Mouse (Mus musculus) stomach, embryonic 14.5 days (tissue): ENCODE data around the gene Ifi27l2a. TPM values are rescaled to one million over a fixed set of nuclear protein-coding genes. Genes with fewer than 3 reads are reported as not detected.
A peak's percentile ranks its signal among the peaks of the same experiment; 100 is the strongest.

ENCODE experiments used
- ATAC-seq: fragments of 200-750 bp; cut with Nextera tagmentation; 2 replicates; pipeline ENCODE4 v1.8.0; 2017; ENCODE audit warnings: low read depth, moderate TSS enrichment; ENCODE audit not compliant: insufficient number of reproducible peaks, insufficient read depth, low FRiP score
- H3K27ac ChIP-seq: fragments of 300-500 bp; sonication (generic); 2 replicates; pipeline ENCODE4 v1.5.1; 2014; ENCODE audit warnings: mild to moderate bottlenecking, low read length, moderate library complexity, mixed read lengths
- H3K27me3 ChIP-seq: fragments of 300-500 bp; sonication (generic); 2 replicates; pipeline ENCODE4 v1.6.1; 2014; ENCODE audit warnings: low read length, control low read depth, mixed read lengths; ENCODE audit not compliant: control insufficient read depth, insufficient read depth
- H3K36me3 ChIP-seq: fragments of 300-500 bp; sonication (generic); 2 replicates; pipeline ENCODE4 v1.6.1; 2014; ENCODE audit warnings: mild to moderate bottlenecking, control low read depth, low read length, moderate library complexity, mixed read lengths; ENCODE audit not compliant: control insufficient read depth, insufficient read depth
- H3K4me1 ChIP-seq: fragments of 300-500 bp; sonication (generic); 2 replicates; pipeline ENCODE4 v1.6.1; 2014; ENCODE audit warnings: low read length, control low read depth, mixed read lengths; ENCODE audit not compliant: control insufficient read depth, insufficient read depth
- H3K4me2 ChIP-seq: fragments of 300-500 bp; sonication (generic); replicated peaks from 2 replicates; pipeline ENCODE4 v1.6.1; 2014; ENCODE audit warnings: low read depth, low read length, control low read depth
- H3K4me3 ChIP-seq: fragments of 300-500 bp; sonication (generic); 2 replicates; pipeline ENCODE4 v1.5.1; 2014; ENCODE audit warnings: low read depth, low read length, control low read depth
- H3K9ac ChIP-seq: fragments of 300-500 bp; sonication (generic); replicated peaks from 2 replicates; pipeline ENCODE4 v1.6.1; 2014; ENCODE audit warnings: low read depth, mild to moderate bottlenecking, control low read depth, low read length, moderate library complexity, mixed read lengths
- H3K9me3 ChIP-seq: fragments of 300-500 bp; sonication (generic); 2 replicates; pipeline ENCODE4 v1.6.1; 2016; ENCODE audit warnings: low read depth, low read length, control low read depth; ENCODE audit not compliant: control insufficient read depth
- WGBS: fragments of 180-500 bp; shearing (Covaris S2); extraction: QIAGEN DNeasy Blood & Tissue Kit; methylation state at CpG from one replicate; pipeline ENCODE4 v1.1.7; 2014; 5-methylcytosine and 5-hydroxymethylcytosine counted together
- polyA plus RNA-seq: library from polyadenylated mRNA; unstranded; fragments of >200 nt; fragmentation: Nextera tagmentation; extraction: Ambion mirVana; gene quantifications from 2 replicates; pipeline ENCODE4 v1.2.1, GENCODE M21; 2014

Ifi27l2a gene
- polyA plus RNA-seq, 1 experiment from 2014 or later: 17.1 TPM

GRCm38 (mm10) chr12:103437601-103438000 lies 5.9 kb downstream of the Ifi27l2a start:
- no peak for ATAC-seq
- Histone ChIP-seq H3K4me3 (no peak overlapping the region), H3K9ac (no peak overlapping the region), H3K36me3 (no peaks in the 10 kb centered on the region), H3K9me3 (no peaks in the 10 kb centered on the region), H3K27me3 (no peaks in the 10 kb centered on the region), H3K4me1 (0 out of 2 replicates have a peak, but pooled peaks cover 3% of the 10 kb centered on the region), H3K27ac (no peak overlapping the region), H3K4me2 (no peak overlapping the region)
- 87% methylated on average over 1 of the region's 1 CpGs for WGBS

GRCm38 (mm10) chr12:103434861-103435260 lies 8.6 kb downstream of the Ifi27l2a start:
- ATAC-seq: no peak

GRCm38 (mm10) chr12:103433986-103434731 lies 9.3 kb downstream of the Ifi27l2a start, which contains the start of gene Ifi27:
Gene Ifi27, plus strand, starts transcription at chr12:103434211.
- no peak within 1 kb of the TSS for H3K9ac ChIP-seq

More at GRCm38 (mm10) chr12:103434861-103435260, 8.6 kb downstream of the Ifi27l2a start:
- Histone ChIP-seq H3K27me3 (no peaks in the 10 kb centered on the region), H3K9me3 (no peaks in the 10 kb centered on the region), H3K4me1 (0 out of 2 replicates have a peak, but pooled peaks cover 3% of the 10 kb centered on the region), H3K27ac (peak overlapping the region; percentile 85; the same call in 1 of the 2 replicates), H3K4me3 (no peak overlapping the region), H3K4me2 (peak overlapping the region; percentile 36), H3K36me3 (no peaks in the 10 kb centered on the region), H3K9ac (no peak overlapping the region)

GRCm38 (mm10) chr12:103433430-103433829 lies 10.1 kb downstream of the Ifi27l2a start:
- H3K9ac ChIP-seq: no peak overlapping the region
- no peak for ATAC-seq
- H3K4me3 ChIP-seq: no peak overlapping the region
- no peaks in the 10 kb centered on the region for H3K9me3 ChIP-seq
- 84% methylated on average over 2 of the region's 2 CpGs for WGBS
- H3K27ac ChIP-seq: peak overlapping the region; percentile 67; the same call in 1 of the 2 replicates
- no peak overlapping the region for H3K4me2 ChIP-seq
- H3K27me3 ChIP-seq: no peaks in the 10 kb centered on the region
- H3K36me3 ChIP-seq: no peaks in the 10 kb centered on the region
- 0 out of 2 replicates have a peak, but pooled peaks cover 3% of the 10 kb centered on the region for H3K4me1 ChIP-seq

More at GRCm38 (mm10) chr12:103433986-103434731, 9.3 kb downstream of the Ifi27l2a start, which contains the start of gene Ifi27:
- ATAC-seq: peak; percentile 95
- peak within 1 kb of the TSS; percentile 85 for H3K27ac ChIP-seq
- H3K9me3 ChIP-seq: no peaks in the 10 kb centered on the region
- peak within 1 kb of the TSS; percentile 22 for H3K4me3 ChIP-seq
- 0 out of 2 replicates have a peak, but pooled peaks cover 3% of the 10 kb centered on the region for H3K4me1 ChIP-seq
- no peaks in the 10 kb centered on the region for H3K27me3 ChIP-seq
- H3K36me3 ChIP-seq: no peaks in the 10 kb centered on the region
- peak within 1 kb of the TSS; percentile 36 for H3K4me2 ChIP-seq
- 42% methylated on average over 8 of the region's 8 CpGs for WGBS

GRCm38 (mm10) chr12:103426710-103427109 lies 16.8 kb downstream of the Ifi27l2a start:
- peaks cover 9% of the 10 kb centered on the region for H3K36me3 ChIP-seq
- H3K9me3 ChIP-seq: no peaks in the 10 kb centered on the region
- no peak overlapping the region for H3K27ac ChIP-seq
- no peak overlapping the region for H3K9ac ChIP-seq
- peaks cover 18% of the 10 kb centered on the region for H3K4me1 ChIP-seq
- 91% methylated on average over 7 of the region's 7 CpGs for WGBS
- no peak overlapping the region for H3K4me3 ChIP-seq
- no peak overlapping the region for H3K4me2 ChIP-seq
- H3K27me3 ChIP-seq: no peaks in the 10 kb centered on the region
- ATAC-seq: no peak

DNA sequence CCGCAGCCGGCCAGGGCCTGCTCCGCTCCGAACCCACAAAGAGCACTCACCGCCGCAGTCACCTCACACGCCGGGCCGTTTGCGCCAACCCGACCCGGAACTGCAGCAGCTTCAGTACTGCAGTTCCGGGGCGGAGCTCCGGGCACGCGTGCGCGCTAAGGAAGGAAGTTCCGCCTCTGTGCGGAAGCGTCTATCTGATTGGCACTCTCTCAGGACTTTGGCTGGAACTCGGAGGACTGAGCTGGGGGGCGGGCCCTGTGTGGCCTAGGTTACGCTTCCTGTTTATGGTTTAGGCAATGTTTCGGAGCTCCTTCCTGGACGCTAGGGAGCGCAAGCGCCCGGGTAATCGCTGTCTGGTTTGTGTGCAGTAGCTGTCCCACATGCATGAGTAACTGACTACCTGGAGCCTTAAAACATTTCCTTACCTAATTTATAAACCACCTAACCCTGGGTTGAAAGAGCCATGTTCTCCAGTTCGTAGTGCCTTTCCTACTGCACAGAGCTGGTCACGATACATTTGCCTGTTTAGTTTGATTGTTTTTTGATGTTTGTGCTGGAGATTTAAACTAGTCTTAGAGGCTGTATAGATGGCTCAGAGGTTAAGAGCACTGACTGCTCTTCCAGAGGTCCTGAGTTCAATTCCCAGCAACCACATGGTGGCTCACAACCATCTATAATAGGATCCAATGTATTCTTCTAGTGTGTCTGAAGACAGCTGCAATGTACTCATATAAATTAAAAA lies 17.6 kb downstream of the Ifi27l2a start, which contains the start of gene Ddx24:
Gene Ddx24 (minus strand): TSS at position 102 of the 742 bp plus-strand sequence.
- H3K4me2 ChIP-seq: peak within 1 kb of the TSS; percentile 91
- no peak within 1 kb of the TSS for H3K27ac ChIP-seq
- no peaks in the 10 kb centered on the region for H3K9me3 ChIP-seq
- H3K27me3 ChIP-seq: no peaks in the 10 kb centered on the region
- under 1% methylated on average over 33 of the region's 33 CpGs for WGBS
- H3K9ac ChIP-seq: peak within 1 kb of the TSS; percentile 74
- H3K4me3 ChIP-seq: peak within 1 kb of the TSS; percentile 95
- peaks cover 9% of the 10 kb centered on the region for H3K36me3 ChIP-seq
- ATAC-seq: peak; percentile 100
- peaks cover 19% of the 10 kb centered on the region for H3K4me1 ChIP-seq

GRCm38 (mm10) chr12:103425016-103425728 lies 18.3 kb downstream of the Ifi27l2a start:
- H3K4me1 ChIP-seq: peaks cover 19% of the 10 kb centered on the region
- ATAC-seq: no peak
- H3K27ac ChIP-seq: no peak overlapping the region
- H3K4me3 ChIP-seq: peak overlapping the region; percentile 95
- H3K9ac ChIP-seq: peak overlapping the region; percentile 74
- peaks cover 9% of the 10 kb centered on the region for H3K36me3 ChIP-seq
- no peaks in the 10 kb centered on the region for H3K9me3 ChIP-seq
- WGBS: 7% methylated on average over 33 of the region's 33 CpGs
- no peaks in the 10 kb centered on the region for H3K27me3 ChIP-seq
- peak overlapping the region; percentile 91 for H3K4me2 ChIP-seq

DNA sequence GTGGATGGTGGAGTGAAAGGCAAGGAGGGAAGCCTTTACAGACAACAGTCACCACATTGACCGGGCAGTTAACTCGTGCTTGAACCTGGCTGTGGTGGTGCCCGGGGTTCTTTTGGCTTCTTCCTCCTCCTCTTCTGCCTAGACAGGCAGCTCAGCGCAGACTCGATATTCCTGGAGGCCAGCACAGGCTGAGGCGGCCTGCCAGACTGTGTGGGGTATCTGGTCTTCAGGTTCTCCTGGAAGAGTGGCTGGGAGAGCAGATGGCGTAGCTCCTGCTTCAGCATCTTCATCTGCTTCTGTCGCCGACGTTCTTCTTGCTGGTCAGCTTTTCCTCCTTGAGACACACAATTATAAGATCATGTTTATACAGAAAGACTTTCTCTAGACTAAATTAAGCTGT lies 35.3 kb downstream of the Ifi27l2a start:
- H3K4me1 ChIP-seq: no peaks in the 10 kb centered on the region
- H3K27me3 ChIP-seq: no peaks in the 10 kb centered on the region
- no peak overlapping the region for H3K9ac ChIP-seq
- H3K27ac ChIP-seq: no peak overlapping the region
- peaks cover 68% of the 10 kb centered on the region for H3K36me3 ChIP-seq
- 87% methylated on average over 10 of the region's 10 CpGs for WGBS
- no peak for ATAC-seq
- H3K4me2 ChIP-seq: no peak overlapping the region
- no peaks in the 10 kb centered on the region for H3K9me3 ChIP-seq
- H3K4me3 ChIP-seq: no peak overlapping the region
